Mouse (Mus musculus) CH12.LX (cell line): ENCODE data around the gene Afg1l. TPM values are rescaled to one million over a fixed set of nuclear protein-coding genes. Genes with fewer than 3 reads are reported as not detected.
A peak's percentile ranks its signal among the peaks of the same experiment; 100 is the strongest.

Experiments
- DNase-seq: peaks from one replicate; pipeline ENCODE4 v3.0.0-alpha.2; 2013; ENCODE audit errors: extremely low read depth
- H3K27ac ChIP-seq: 2 replicates; pipeline ENCODE4 v1.5.1; 2012; ENCODE audit warnings: low read depth, mild to moderate bottlenecking, control low read depth, moderate library complexity; ENCODE audit not compliant: insufficient read depth
- H3K27me3 ChIP-seq: replicated peaks from 2 replicates; pipeline ENCODE3; 2012; ENCODE audit warnings: inconsistent platforms
- H3K36me3 ChIP-seq, 2 experiments: replicated peaks in 1 of 2; 2 replicates each; pipeline versions ENCODE3 to v1.6.1; 2012; ENCODE audit warnings: inconsistent platforms in 1 of 2, low read length in 1 of 2, mild to moderate bottlenecking in 1 of 2, mixed read lengths in 1 of 2, moderate library complexity in 1 of 2; ENCODE audit not compliant: control insufficient read depth in 1 of 2, insufficient read depth in 1 of 2
- H3K4me1 ChIP-seq, 2 experiments: 2 replicates each; pipeline ENCODE4 v1.6.1; 2012; ENCODE audit warnings: inconsistent platforms in 1 of 2, moderate library complexity in 1 of 2; ENCODE audit not compliant: insufficient read depth in 2 of 2, control insufficient read depth in 1 of 2
- H3K4me2 ChIP-seq: 2 replicates; pipeline ENCODE4 v1.6.1; 2012; ENCODE audit warnings: low read depth, mild to moderate bottlenecking, control low read depth; ENCODE audit not compliant: poor library complexity, insufficient read depth, severe bottlenecking
- H3K4me3 ChIP-seq, 3 experiments: fragments of 150-350 bp in 1 of 3; sonication (generic) in 1 of 3; replicated peaks in 1 of 3; 2 replicates each; pipeline versions ENCODE3 to v1.5.1; 2011 to 2012; ENCODE audit warnings: low read depth in 2 of 3, low read length in 2 of 3, mild to moderate bottlenecking in 2 of 3, moderate library complexity in 2 of 3, control low read depth in 1 of 3, improper control_type of control experiment in 1 of 3, inconsistent platforms in 1 of 3, mixed read lengths in 1 of 3; ENCODE audit not compliant: poor library complexity in 1 of 3
- H3K79me2 ChIP-seq: replicated peaks from 2 replicates; pipeline ENCODE4 v1.6.1; 2012; ENCODE audit warnings: mild to moderate bottlenecking, moderate library complexity; ENCODE audit not compliant: control insufficient read depth, poor library complexity, insufficient read depth, severe bottlenecking; ENCODE audit errors: extremely low read depth
- H3K9ac ChIP-seq: 2 replicates; pipeline ENCODE4 v1.6.1; 2012; ENCODE audit warnings: low read depth, mild to moderate bottlenecking, control low read depth, moderate library complexity; ENCODE audit not compliant: insufficient read depth
- H3K9me3 ChIP-seq: replicated peaks from 2 replicates; pipeline ENCODE3; 2012; ENCODE audit warnings: low read length, inconsistent platforms, mixed read lengths
- BHLHE40 ChIP-seq: IDR thresholded peaks from 2 replicates; pipeline ENCODE4 v1.6.1; 2011; ENCODE audit warnings: mild to moderate bottlenecking, low read depth, low read length, improper control_type of control experiment
- CHD1 ChIP-seq: IDR thresholded peaks from 2 replicates; pipeline ENCODE4 v1.6.1; 2012; ENCODE audit warnings: low read depth, low read length, improper control_type of control experiment, inconsistent platforms
- CHD2 ChIP-seq: IDR thresholded peaks from 2 replicates; pipeline ENCODE4 v1.6.1; 2011; ENCODE audit warnings: low read length, improper control_type of control experiment
- CTCF ChIP-seq, 2 experiments: IDR thresholded peaks in 1 of 2; conservative IDR thresholded peaks in 1 of 2; 2 replicates each; pipeline ENCODE4 v1.5.1; 2011 to 2012; ENCODE audit warnings: low read depth in 2 of 2, low read length in 2 of 2, improper control_type of control experiment in 1 of 2, inconsistent platforms in 1 of 2, mild to moderate bottlenecking in 1 of 2, moderate library complexity in 1 of 2
- E2F4 ChIP-seq: IDR thresholded peaks from 2 replicates; pipeline ENCODE4 v1.6.1; 2011; ENCODE audit warnings: low read depth, low read length, improper control_type of control experiment; ENCODE audit not compliant: insufficient replicate concordance
- ELF1 ChIP-seq: IDR thresholded peaks from 2 replicates; pipeline ENCODE4 v1.6.1; 2014; ENCODE audit warnings: low read depth, mild to moderate bottlenecking, inconsistent platforms, low read length, improper control_type of control experiment
- EP300 ChIP-seq: IDR thresholded peaks from 2 replicates; pipeline ENCODE4 v1.6.1; 2011; ENCODE audit warnings: low read length, improper control_type of control experiment
- ETS1 ChIP-seq: conservative IDR thresholded peaks from 2 replicates; pipeline ENCODE4 v1.6.1; 2012; ENCODE audit warnings: low read depth, mild to moderate bottlenecking, inconsistent platforms, low read length, improper control_type of control experiment, moderate library complexity
- GABPA ChIP-seq: IDR thresholded peaks from 2 replicates; pipeline ENCODE4 v1.6.1; 2012; ENCODE audit warnings: low read depth, low read length, improper control_type of control experiment, inconsistent platforms; ENCODE audit not compliant: insufficient replicate concordance
- HCFC1 ChIP-seq: IDR thresholded peaks from 2 replicates; pipeline ENCODE4 v1.6.1; 2012; ENCODE audit warnings: low read depth, mild to moderate bottlenecking, inconsistent platforms, low read length, improper control_type of control experiment
- IRF4 ChIP-seq: IDR thresholded peaks from 2 replicates; pipeline ENCODE4 v1.6.1; 2014; ENCODE audit warnings: low read depth, mild to moderate bottlenecking, inconsistent platforms, low read length, improper control_type of control experiment
- JUN ChIP-seq: IDR thresholded peaks from 2 replicates; pipeline ENCODE4 v1.6.1; 2011; ENCODE audit warnings: low read depth, mild to moderate bottlenecking, low read length, improper control_type of control experiment, moderate library complexity; ENCODE audit not compliant: insufficient read depth
- JUND ChIP-seq: conservative IDR thresholded peaks from 2 replicates; pipeline ENCODE4 v1.6.1; 2011; ENCODE audit warnings: low read depth, low read length, improper control_type of control experiment
- KAT2A ChIP-seq: IDR thresholded peaks from 2 replicates; pipeline ENCODE4 v1.6.1; 2012; ENCODE audit warnings: low read length, improper control_type of control experiment, inconsistent platforms; ENCODE audit not compliant: insufficient replicate concordance
- MAFK ChIP-seq: IDR thresholded peaks from 2 replicates; pipeline ENCODE4 v1.6.1; 2011; ENCODE audit warnings: low read length, improper control_type of control experiment; ENCODE audit not compliant: insufficient replicate concordance
- MAX ChIP-seq: IDR thresholded peaks from 2 replicates; pipeline ENCODE4 v1.6.1; 2011; ENCODE audit warnings: low read length, improper control_type of control experiment
- MAZ ChIP-seq: IDR thresholded peaks from 2 replicates; pipeline ENCODE4 v1.6.1; 2012; ENCODE audit warnings: low read depth, mild to moderate bottlenecking, inconsistent platforms, low read length, improper control_type of control experiment, moderate library complexity
- MEF2A ChIP-seq: IDR thresholded peaks from 2 replicates; pipeline ENCODE4 v1.6.1; 2014; ENCODE audit warnings: low read depth, mild to moderate bottlenecking, inconsistent platforms, low read length, improper control_type of control experiment, borderline replicate concordance
- MXI1 ChIP-seq: IDR thresholded peaks from 2 replicates; pipeline ENCODE4 v1.6.1; 2011; ENCODE audit warnings: mild to moderate bottlenecking, low read depth, low read length, improper control_type of control experiment
- MYC ChIP-seq: IDR thresholded peaks from 2 replicates; pipeline ENCODE4 v1.6.1; 2011; ENCODE audit warnings: low read depth, mild to moderate bottlenecking, improper control_type of control experiment, low read length
- NELFE ChIP-seq: IDR thresholded peaks from 2 replicates; pipeline ENCODE4 v1.6.1; 2011; ENCODE audit warnings: low read depth, low read length, improper control_type of control experiment
- NRF1 ChIP-seq: IDR thresholded peaks from 2 replicates; pipeline ENCODE4 v1.6.1; 2014; ENCODE audit warnings: low read depth, mild to moderate bottlenecking, inconsistent platforms, low read length, improper control_type of control experiment, moderate library complexity
- PAX5 ChIP-seq: IDR thresholded peaks from 2 replicates; pipeline ENCODE4 v1.6.1; 2012; ENCODE audit warnings: low read length, inconsistent platforms, mixed read lengths
- POLR2A ChIP-seq: IDR thresholded peaks from 2 replicates; pipeline ENCODE4 v1.6.1; 2011; ENCODE audit warnings: low read depth, mild to moderate bottlenecking, improper control_type of control experiment, low read length
- POLR2AphosphoS2 ChIP-seq: IDR thresholded peaks from 2 replicates; pipeline ENCODE4 v1.6.1; 2011; ENCODE audit warnings: low read depth, low read length, improper control_type of control experiment
- RAD21 ChIP-seq: IDR thresholded peaks from 2 replicates; pipeline ENCODE4 v1.6.1; 2011; ENCODE audit warnings: low read depth, mild to moderate bottlenecking, low read length, improper control_type of control experiment, moderate library complexity
- RCOR1 ChIP-seq: conservative IDR thresholded peaks from 2 replicates; pipeline ENCODE4 v1.6.1; 2012; ENCODE audit warnings: low read depth, mild to moderate bottlenecking, inconsistent platforms, low read length, improper control_type of control experiment
- SIN3A ChIP-seq: IDR thresholded peaks from 2 replicates; pipeline ENCODE4 v1.6.1; 2012; ENCODE audit warnings: low read length, improper control_type of control experiment, inconsistent platforms
- SMC3 ChIP-seq: IDR thresholded peaks from 2 replicates; pipeline ENCODE4 v1.6.1; 2011; ENCODE audit warnings: low read depth, low read length, improper control_type of control experiment
- TBP ChIP-seq: conservative IDR thresholded peaks from 2 replicates; pipeline ENCODE4 v1.6.1; 2011; ENCODE audit warnings: low read depth, low read length, improper control_type of control experiment
- TCF12 ChIP-seq: IDR thresholded peaks from 2 replicates; pipeline ENCODE4 v1.6.1; 2014; ENCODE audit warnings: low read depth, mild to moderate bottlenecking, inconsistent platforms, low read length, improper control_type of control experiment
- UBTF ChIP-seq: IDR thresholded peaks from 2 replicates; pipeline ENCODE4 v1.6.1; 2012; ENCODE audit warnings: low read depth, mild to moderate bottlenecking, inconsistent platforms, low read length, improper control_type of control experiment, moderate library complexity
- USF1 ChIP-seq: IDR thresholded peaks from 2 replicates; pipeline ENCODE4 v1.6.1; 2014; ENCODE audit warnings: low read depth, mild to moderate bottlenecking, inconsistent platforms, low read length, improper control_type of control experiment
- USF2 ChIP-seq: conservative IDR thresholded peaks from 2 replicates; pipeline ENCODE4 v1.6.1; 2011; ENCODE audit warnings: low read depth, low read length, improper control_type of control experiment
- ZC3H11A ChIP-seq: IDR thresholded peaks from 2 replicates; pipeline ENCODE4 v1.6.1; 2012; ENCODE audit warnings: low read depth, mild to moderate bottlenecking, inconsistent platforms, low read length, improper control_type of control experiment
- ZKSCAN1 ChIP-seq: IDR thresholded peaks from 2 replicates; pipeline ENCODE4 v1.6.1; 2012; ENCODE audit warnings: low read depth, inconsistent platforms, low read length, improper control_type of control experiment, borderline replicate concordance
- ZMIZ1 ChIP-seq: IDR thresholded peaks from 2 replicates; pipeline ENCODE4 v1.6.1; 2012; ENCODE audit warnings: low read depth, mild to moderate bottlenecking, inconsistent platforms, low read length, improper control_type of control experiment
- ZNF384 ChIP-seq: IDR thresholded peaks from 2 replicates; pipeline ENCODE4 v1.6.1; 2012; ENCODE audit warnings: low read depth, low read length, improper control_type of control experiment, inconsistent platforms
- dilution Hi-C: fragments of 300-500 bp; cut with MboI; formaldehyde crosslinking; loops from 2 replicates; pipeline ENCODE4 v1.14.3; 2020; ENCODE audit warnings: low sequenced_read_pairs; ENCODE audit not compliant: extremely low pct_unique_long_range_greater_than_20kb, extremely low pct_ligation_motif_present
- in situ Hi-C: fragments of 300-500 bp; cut with MboI; formaldehyde crosslinking; loops from 3 replicates; pipeline ENCODE4 v1.14.3; 2019; ENCODE audit warnings: low sequenced_read_pairs, low pct_ligation_motif_present, low pct_unique_long_range_greater_than_20kb, mixed read lengths
- polyA plus RNA-seq: library from polyadenylated mRNA; unstranded; fragments of >175 nt; gene quantifications from 2 replicates; pipeline ENCODE4 v1.2.1, GENCODE M21; 2012; ENCODE audit warnings: low read depth; ENCODE audit not compliant: insufficient read length
- total RNA-seq, 2 experiments: library from RNA; depleted of rRNA; stranded (reverse); fragments of 300-350 nt in 1 of 2; fragments of >200 nt in 1 of 2; gene quantifications; 2 replicates each; pipeline ENCODE4 v1.2.3; 2012 to 2014

The Afg1l gene
- total RNA-seq (2012; rRNA removed), result 4.6 and 6.9 TPM in 2 replicates
- 3.5 and 4.5 TPM in 2 replicates for total RNA-seq (2014; rRNA removed)
- polyA plus RNA-seq, result 3.1 TPM in 2 replicates

DNA sequence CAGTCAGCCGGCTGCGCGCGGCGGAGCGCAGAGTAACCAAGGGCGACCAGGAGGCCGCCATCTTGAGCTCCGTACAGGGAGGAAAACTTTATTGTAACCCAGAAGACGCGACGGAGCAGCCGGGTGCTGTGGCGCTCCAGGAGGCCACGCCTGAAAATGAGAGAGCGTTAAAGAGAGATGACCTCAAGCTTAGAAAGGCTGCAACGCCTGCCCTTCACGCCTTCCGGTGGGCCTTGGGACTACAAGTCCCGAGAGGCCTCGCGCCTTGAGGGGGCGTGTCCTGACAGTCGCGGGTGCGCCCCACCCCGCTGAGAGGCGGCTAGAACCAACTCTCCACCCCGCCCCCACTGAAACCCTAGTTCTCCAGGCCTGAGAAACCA is at the start of gene Afg1l:
Gene Afg1l, minus strand, starts transcription at position 225 of the 380 bp plus-strand sequence.
- no peak for TF ChIP-seq CHD1
- peak; percentile 78 for TF ChIP-seq NRF1
- peak; percentile 41; the same call in 1 of the 2 replicates for TF ChIP-seq ETS1
- no peak for TF ChIP-seq MAFK
- TF ChIP-seq RCOR1, result no peak
- TF ChIP-seq PAX5, result no peak
- peak; percentile 80; the same call in 1 of the 2 replicates for TF ChIP-seq TCF12
- TF ChIP-seq MAZ, result no peak
- no peak for TF ChIP-seq USF2
- no peak; the same call in 1 of the 2 replicates for TF ChIP-seq EP300
- no peak for TF ChIP-seq RAD21
- TF ChIP-seq JUN, result no peak
- no peak for TF ChIP-seq E2F4
- peak; percentile 42; the same call in 1 of the 2 replicates for TF ChIP-seq IRF4
- peak; percentile 74 for TF ChIP-seq SIN3A
- peak; percentile 78; the same call in 1 of the 2 replicates for TF ChIP-seq MXI1
- peak; percentile 66 for TF ChIP-seq MEF2A
- TF ChIP-seq BHLHE40, result peak; percentile 77
- peak; percentile 73; the same call in 1 of the 2 replicates for TF ChIP-seq CHD2
- TF ChIP-seq MYC, result peak; percentile 70; the same call in 1 of the 2 replicates
- no peak for TF ChIP-seq USF1
- peak; percentile 63; the same call in 1 of the 2 replicates for TF ChIP-seq GABPA
- TF ChIP-seq SMC3, result no peak
- peak; percentile 97 for TF ChIP-seq HCFC1
- TF ChIP-seq ZMIZ1, result peak; percentile 76; the same call in 1 of the 2 replicates
- peak; percentile 93; the same call in 1 of the 2 replicates for TF ChIP-seq KAT2A
- no peak for TF ChIP-seq ZC3H11A
- TF ChIP-seq POLR2A, result peak; percentile 83
- peak; percentile 57; the same call in 1 of the 2 replicates for TF ChIP-seq POLR2AphosphoS2
- no peak for TF ChIP-seq JUND
- peak; percentile 65 for TF ChIP-seq MAX
- peak; percentile 69; the same call in 1 of the 2 replicates for TF ChIP-seq TBP
- TF ChIP-seq ZKSCAN1, result no peak
- TF ChIP-seq ZNF384, result no peak
- TF ChIP-seq UBTF, result no peak
- TF ChIP-seq ELF1, result peak; percentile 91
- no peak for TF ChIP-seq CTCF (conservative IDR thresholded peaks at IDR 0.05 in 1 of 2, IDR thresholded peaks at IDR 0.05 in 1 of 2; ENCODE audit: low read depth in 2 of 2, low read length in 2 of 2)
- TF ChIP-seq NELFE, result peak; percentile 86; the same call in 1 of the 2 replicates
- Histone ChIP-seq H3K4me2 (peak within 1 kb of the TSS; percentile 62), H3K36me3 (no peaks in the 10 kb centered on the region), H3K27me3 (no peaks in the 10 kb centered on the region), H3K27ac (peak within 1 kb of the TSS; percentile 93), H3K9ac (peak within 1 kb of the TSS; percentile 82), H3K4me3 (peak within 1 kb of the TSS; percentile 67 to 80 (median 67)), H3K9me3 (no peaks in the 10 kb centered on the region), H3K79me2 (peaks cover 26% of the 10 kb centered on the region), H3K4me1 (peaks cover 10 to 31% of the 10 kb centered on the region in 2 experiments)
- in situ Hi-C loops (no loop called here), dilution Hi-C loops (no loop called here)
- DNase-seq, result peak; percentile 97
